Mouse (Mus musculus): ENCODE measurements around the gene Hyou1. TPM values are rescaled to one million over a fixed set of nuclear protein-coding genes. Genes with fewer than 3 reads are reported as not detected.

Gene Hyou1
- polyA plus RNA-seq, 1 experiment from 2014 or later: 35.8 TPM

GRCm38 (mm10) chr9:44440961-44441360 is 61.7 kb downstream of the Hyou1 start, which contains the start of gene Foxr1:
Foxr1 (minus strand) TSS chr9:44441136.
- ATAC-seq (ENCODE audit: low FRiP score): no peak
- H3K9ac ChIP-seq: no peak within 1 kb of the TSS
- H3K4me3 ChIP-seq: no peak within 1 kb of the TSS
- H3K27me3 ChIP-seq: no peaks in the 10 kb centered on the region
- H3K4me2 ChIP-seq (replicated peaks): no peak within 1 kb of the TSS
- no peaks in the 10 kb centered on the region for H3K36me3 ChIP-seq
- H3K9me3 ChIP-seq (replicated peaks): no peaks in the 10 kb centered on the region
- H3K27ac ChIP-seq: no peak within 1 kb of the TSS
- H3K4me1 ChIP-seq: no peaks in the 10 kb centered on the region
- 73% methylated on average over 19 of the region's 19 CpGs for WGBS

Small RNAs within 50 kb of the gene (microRNA-seq; reads per million reads assigned to microRNA genes)
- not detected for gene Gm44335
- gene Mir7085: not detected

Other genes starting within 250 kb of the Hyou1 start
- 14.5 and 15.4 TPM in 2 replicates for gene Mcam, start 245.0 kb upstream of the Hyou1 start, polyA plus RNA-seq (2016; fragmentation: Nextera tagmentation; extraction: Ambion mirVana)
- 26.2 and 30.5 TPM in 2 replicates for gene Cbl, start 145.4 kb upstream of the Hyou1 start, polyA plus RNA-seq (2016; fragmentation: Nextera tagmentation; extraction: Ambion mirVana)
- gene Ccdc153, start 138.8 kb upstream of the Hyou1 start, polyA plus RNA-seq (2016; fragmentation: Nextera tagmentation; extraction: Ambion mirVana): not detected in 2 replicates
- gene Pdzd3, start 128.0 kb upstream of the Hyou1 start, polyA plus RNA-seq (2016; fragmentation: Nextera tagmentation; extraction: Ambion mirVana): 0.15 TPM in 1 of 2 replicates, not detected in the other
- gene Nlrx1, start 110.9 kb upstream of the Hyou1 start, polyA plus RNA-seq (2016; fragmentation: Nextera tagmentation; extraction: Ambion mirVana): 5.1 and 5.6 TPM in 2 replicates
- 12.9 and 13.5 TPM in 2 replicates for gene Abcg4, start 90.9 kb upstream of the Hyou1 start, polyA plus RNA-seq (2016; fragmentation: Nextera tagmentation; extraction: Ambion mirVana)
- 28.9 and 32.5 TPM in 2 replicates for gene Hinfp, start 73.8 kb upstream of the Hyou1 start, polyA plus RNA-seq (2016; fragmentation: Nextera tagmentation; extraction: Ambion mirVana)
- 20.2 and 22.2 TPM in 2 replicates for gene C2cd2l, start 59.2 kb upstream of the Hyou1 start, polyA plus RNA-seq (2016; fragmentation: Nextera tagmentation; extraction: Ambion mirVana)
- gene Dpagt1, start 53.5 kb upstream of the Hyou1 start, polyA plus RNA-seq (2016; fragmentation: Nextera tagmentation; extraction: Ambion mirVana): 37.3 and 41.3 TPM in 2 replicates
- 273 and 290 TPM in 2 replicates for gene H2afx, start 44.8 kb upstream of the Hyou1 start, polyA plus RNA-seq (2016; fragmentation: Nextera tagmentation; extraction: Ambion mirVana)
- 99.4 and 103 TPM in 2 replicates for gene Hmbs, start 35.3 kb upstream of the Hyou1 start, polyA plus RNA-seq (2016; fragmentation: Nextera tagmentation; extraction: Ambion mirVana)
- 35.2 and 36.2 TPM in 2 replicates for gene Vps11, start 17.8 kb upstream of the Hyou1 start, polyA plus RNA-seq (2016; fragmentation: Nextera tagmentation; extraction: Ambion mirVana)
- gene Slc37a4, start 17.4 kb downstream of the Hyou1 start, polyA plus RNA-seq (2016; fragmentation: Nextera tagmentation; extraction: Ambion mirVana): 38.7 TPM in 2 replicates
- gene Rps25, start 27.6 kb downstream of the Hyou1 start, polyA plus RNA-seq (2016; fragmentation: Nextera tagmentation; extraction: Ambion mirVana): 1,265 and 1,340 TPM in 2 replicates
- 256 and 259 TPM in 2 replicates for gene Trappc4, start 28.1 kb downstream of the Hyou1 start, polyA plus RNA-seq (2016; fragmentation: Nextera tagmentation; extraction: Ambion mirVana)
- 32.9 and 36.7 TPM in 2 replicates for gene Ccdc84, start 39.1 kb downstream of the Hyou1 start, polyA plus RNA-seq (2016; fragmentation: Nextera tagmentation; extraction: Ambion mirVana)
- not detected in 2 replicates for gene Foxr1, start 61.6 kb downstream of the Hyou1 start, polyA plus RNA-seq (2016; fragmentation: Nextera tagmentation; extraction: Ambion mirVana)
- not detected in 2 replicates for gene Upk2, start 75.5 kb downstream of the Hyou1 start, polyA plus RNA-seq (2016; fragmentation: Nextera tagmentation; extraction: Ambion mirVana)
- gene Bcl9l, start 103.3 kb downstream of the Hyou1 start, polyA plus RNA-seq (2016; fragmentation: Nextera tagmentation; extraction: Ambion mirVana): 12.3 and 15.5 TPM in 2 replicates
- not detected in 2 replicates for gene Cxcr5, start 182.4 kb downstream of the Hyou1 start, polyA plus RNA-seq (2016; fragmentation: Nextera tagmentation; extraction: Ambion mirVana)
- 25.9 and 26.8 TPM in 2 replicates for gene Ddx6, start 225.4 kb downstream of the Hyou1 start, polyA plus RNA-seq (2016; fragmentation: Nextera tagmentation; extraction: Ambion mirVana)

Measured in hindbrain, embryonic 12.5 days (tissue).